Mouse (Mus musculus) olfactory bulb, adult 2 months (tissue): ENCODE data around the gene Urm1. TPM values are rescaled to one million over a fixed set of nuclear protein-coding genes. Genes with fewer than 3 reads are reported as not detected.
"Not testable (repeated sequence)": the region's sequence is repeated elsewhere in the genome, so short reads cannot be mapped to it uniquely, and the experiment has no call there.

ENCODE experiments used
- H3K27ac ChIP-seq: fragments of 200-500 bp; 2 replicates; pipeline ENCODE4 v1.5.1; 2012; ENCODE audit warnings: low read depth, low read length; ENCODE audit not compliant: insufficient read depth
- H3K4me1 ChIP-seq: fragments of 200-500 bp; 2 replicates; pipeline ENCODE4 v1.6.1; 2012; ENCODE audit warnings: low read length; ENCODE audit not compliant: control insufficient read depth, insufficient read depth
- H3K4me3 ChIP-seq: fragments of 200-500 bp; 2 replicates; pipeline ENCODE4 v1.5.1; 2012; ENCODE audit warnings: mild to moderate bottlenecking, low read depth, low read length, moderate library complexity; ENCODE audit not compliant: insufficient read depth
- CTCF ChIP-seq: fragments of 200-500 bp; IDR thresholded peaks from 2 replicates; pipeline ENCODE4 v1.5.1; 2012; ENCODE audit warnings: low read depth, mild to moderate bottlenecking, low read length, moderate library complexity; ENCODE audit not compliant: insufficient read depth
- POLR2A ChIP-seq: fragments of 200-500 bp; IDR thresholded peaks from 2 replicates; pipeline ENCODE4 v1.6.1; 2012; ENCODE audit warnings: mild to moderate bottlenecking, low read depth, low read length, moderate library complexity; ENCODE audit not compliant: insufficient read depth
- WGBS: fragments of 180-500 bp; shearing (Covaris S2); methylation state at CpG from one replicate; pipeline ENCODE4 v1.1.7; 2018; 5-methylcytosine and 5-hydroxymethylcytosine counted together
- polyA plus RNA-seq: library from polyadenylated mRNA; stranded (reverse); fragments of >200 nt; gene quantifications from 2 replicates; pipeline ENCODE4 v1.2.4, GENCODE M21; 2012; ENCODE audit warnings: low replicate concordance; ENCODE audit not compliant: missing spikeins, insufficient read depth, insufficient read length

The Urm1 gene
- polyA plus RNA-seq, result not detected in 2 replicates

GRCm38 (mm10) chr2:29820025-29820817 lies at the start of gene Urm1:
Gene Urm1 (plus strand): TSS chr2:29820075.
- no peak for TF ChIP-seq CTCF
- TF ChIP-seq POLR2A, result peak; percentile 25; the same call in 1 of the 2 replicates
- Histone ChIP-seq H3K4me3 (peak within 1 kb of the TSS; percentile 51), H3K27ac (peak within 1 kb of the TSS; percentile 78), H3K4me1 (peaks cover 12% of the 10 kb centered on the region)
- WGBS, result under 1% methylated on average over 35 of the region's 35 CpGs

- Histone ChIP-seq H3K4me3 (no peak overlapping the region), H3K27ac (no peak overlapping the region), H3K4me1 (no peaks in the 10 kb centered on the region)
- TF ChIP-seq CTCF (no peak), POLR2A (no peak)
These were observed 49.7 kb upstream of the Urm1 start for GRCm38 (mm10) chr2:29770162-29770561.

- TF ChIP-seq CTCF (no peak), POLR2A (no peak)
- 81% methylated on average over 8 of the region's 8 CpGs for WGBS
- H3K4me1 ChIP-seq, result no peaks in the 10 kb centered on the region
These were observed 48.0 kb upstream of the Urm1 start for GRCm38 (mm10) chr2:29771611-29772461.

GRCm38 (mm10) chr2:29773323-29773722 lies 46.6 kb upstream of the Urm1 start:
- no peaks in the 10 kb centered on the region for H3K4me1 ChIP-seq
- H3K4me3 ChIP-seq, result no peak overlapping the region
- 95% methylated on average over 4 of the region's 4 CpGs for WGBS
- TF ChIP-seq CTCF (no peak), POLR2A (no peak)
- H3K27ac ChIP-seq, result no peak overlapping the region

More at GRCm38 (mm10) chr2:29771611-29772461, 48.0 kb upstream of the Urm1 start:
- Histone ChIP-seq H3K4me3 (no peak overlapping the region), H3K27ac (no peak overlapping the region)

- not testable (repeated sequence) for H3K27ac ChIP-seq, H3K4me1 ChIP-seq, H3K4me3 ChIP-seq
- 97% methylated on average over 2 of the region's 2 CpGs for WGBS
These were observed 38.6 kb upstream of the Urm1 start for GRCm38 (mm10) chr2:29781256-29781655.

- H3K27ac ChIP-seq, result no peak overlapping the region
- H3K4me1 ChIP-seq, result peaks cover 3% of the 10 kb centered on the region; the same call in 1 of the 2 replicates
- 35% methylated on average over 4 of the region's 4 CpGs for WGBS
- TF ChIP-seq CTCF (no peak), POLR2A (no peak)
- H3K4me3 ChIP-seq, result no peak overlapping the region
These were observed 35.6 kb upstream of the Urm1 start for GRCm38 (mm10) chr2:29784290-29784689.

GRCm38 (mm10) chr2:29787104-29787917 lies 32.6 kb upstream of the Urm1 start, which contains the start of gene Coq4:
Gene Coq4 (plus strand): TSS chr2:29787493.
- peak; percentile 43; the same call in 1 of the 2 replicates for TF ChIP-seq POLR2A
- no peak for TF ChIP-seq CTCF
- Histone ChIP-seq H3K4me3 (peak within 1 kb of the TSS; percentile 76), H3K27ac (peak within 1 kb of the TSS; percentile 57), H3K4me1 (peaks cover 3% of the 10 kb centered on the region; the same call in 1 of the 2 replicates)
- 2% methylated on average over 31 of the region's 31 CpGs for whole genome bisulfite sequencing

- H3K27ac ChIP-seq, result peak within 1 kb of the TSS; percentile 57
- under 1% methylated on average over 45 of the region's 45 CpGs for WGBS
- TF ChIP-seq POLR2A (peak; percentile 53), CTCF (no peak)
- H3K4me3 ChIP-seq, result peak within 1 kb of the TSS; percentile 76
- peaks cover 3% of the 10 kb centered on the region; the same call in 1 of the 2 replicates for H3K4me1 ChIP-seq
These were observed 31.8 kb upstream of the Urm1 start, which contains the start of gene Trub2 for GRCm38 (mm10) chr2:29787937-29788681. Gene Trub2 (minus strand): TSS chr2:29788502.
